Mouse (Mus musculus) granulocyte monocyte progenitor cell, adult 5-6 weeks (primary cell): Measurements from ENCODE around the gene Ufl1. TPM values are rescaled to one million over a fixed set of nuclear protein-coding genes. Genes with fewer than 3 reads are reported as not detected.
"Not testable (repeated sequence)": the region's sequence is repeated elsewhere in the genome, so short reads cannot be mapped to it uniquely, and the experiment has no call there.

ENCODE experiments used
- ATAC-seq: replicated peaks from 2 replicates; pipeline ENCODE4 v1.8.0; 2016; ENCODE audit warnings: mild to moderate bottlenecking, moderate TSS enrichment, inconsistent platforms; ENCODE audit not compliant: poor library complexity, severe bottlenecking
- total RNA-seq, 2 experiments: library from RNA; stranded (forward) in 1 of 2; stranded (reverse) in 1 of 2; fragments of 200-712, 200-1000 nt in 1 of 2; fragments of >200 nt in 1 of 2; fragmentation: Nextera tagmentation in 1 of 2; gene quantifications; 2 replicates each; pipeline ENCODE4 v1.2.3; 2014 to 2017

The Ufl1 gene
- total RNA-seq (2014; fragmentation: Nextera tagmentation) (20.1 and 24.0 TPM in 2 replicates), total RNA-seq (2017) (31.6 and 32.1 TPM in 2 replicates)

DNA sequence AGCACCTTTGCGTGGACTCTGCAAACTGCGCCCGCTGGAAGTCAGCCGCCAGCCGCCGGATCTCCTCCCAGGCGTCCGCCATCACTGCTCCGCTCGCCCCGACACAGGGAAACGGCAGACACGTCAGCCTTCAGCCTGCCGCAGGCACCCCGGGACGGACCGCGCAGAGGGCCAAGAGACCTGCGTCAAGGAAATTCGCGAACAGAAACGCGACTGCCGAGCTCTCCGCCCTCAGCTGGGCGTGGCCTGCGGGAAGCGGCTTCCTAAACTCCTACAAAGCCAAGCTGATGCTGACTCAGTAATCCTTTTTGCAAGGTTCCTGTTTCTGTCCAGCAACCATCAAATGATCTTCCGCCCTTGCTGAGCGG lies at the start of gene Ufl1:
Ufl1 (minus strand) TSS at position 151 of the 368 bp plus-strand sequence.
- ATAC-seq: peak; percentile 98

DNA sequence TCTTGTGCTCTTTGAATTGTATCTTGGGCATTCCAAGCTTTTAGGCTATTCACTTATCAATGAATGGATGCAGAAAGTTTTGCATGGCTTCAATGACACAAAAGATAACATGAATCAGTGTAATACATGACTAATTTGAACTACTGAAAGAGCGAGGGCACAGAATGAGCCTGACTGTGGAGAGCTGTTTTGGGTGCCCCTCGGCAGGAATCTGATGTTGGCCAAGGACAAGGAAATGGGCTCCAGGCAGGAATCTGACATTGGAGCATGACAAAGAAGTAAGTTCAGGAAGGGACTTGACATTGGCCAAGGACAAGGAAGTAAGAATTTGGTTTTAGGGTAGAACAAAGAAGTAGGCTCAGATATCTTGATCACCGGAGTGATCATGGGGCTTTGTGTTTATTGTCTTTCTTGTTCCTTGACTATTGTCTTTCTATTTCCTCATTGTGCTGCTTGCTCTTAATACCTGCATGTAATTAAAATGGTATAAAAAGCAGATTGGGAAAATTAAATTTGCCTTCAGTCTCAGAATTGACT lies 44.1 kb upstream of the Ufl1 start:
- ATAC-seq: no peak

DNA sequence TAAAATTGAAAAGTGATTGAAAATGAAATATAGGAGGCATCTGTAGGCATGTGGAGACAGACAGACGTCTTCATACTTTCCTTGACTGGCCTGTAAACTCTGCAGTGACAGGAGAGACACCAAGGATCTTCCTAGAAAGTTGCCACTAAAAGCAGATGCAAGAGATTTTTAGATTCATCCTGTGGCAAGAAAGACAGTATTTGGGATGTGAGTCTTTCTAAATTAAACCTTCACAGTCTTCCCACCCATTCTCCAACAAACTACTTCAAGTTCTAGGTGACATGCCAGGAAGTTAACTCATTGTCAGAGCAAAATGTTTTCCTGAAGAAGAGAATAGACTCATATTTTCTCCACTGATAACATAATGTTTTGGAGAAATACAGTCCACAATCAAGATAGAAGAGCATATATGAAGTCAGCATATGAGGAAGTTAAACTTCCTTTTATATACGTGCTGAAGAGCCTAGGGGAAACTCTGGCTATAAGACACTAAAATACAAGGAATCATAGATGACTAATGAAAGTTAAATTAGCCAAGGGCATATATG lies 41.1 kb upstream of the Ufl1 start:
- no peak for ATAC-seq

DNA sequence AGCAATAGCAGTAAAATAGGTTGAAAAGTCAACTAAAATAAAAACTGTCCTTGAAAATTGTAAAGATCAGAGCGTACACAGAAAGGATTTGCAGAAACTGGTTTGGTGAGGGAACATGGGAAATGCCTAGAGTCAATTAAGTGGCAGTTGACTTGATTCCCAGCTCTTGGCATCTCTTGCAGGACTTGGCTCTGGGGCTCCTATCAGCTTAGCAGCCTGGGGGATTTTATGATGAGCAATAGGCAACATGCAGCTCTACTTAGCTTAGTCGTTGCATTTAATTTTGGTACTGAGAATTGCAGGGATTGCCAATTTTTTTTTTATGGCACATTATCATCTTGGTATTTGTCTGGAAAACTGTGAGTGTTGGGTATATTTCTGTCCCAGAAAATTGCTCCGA lies 32.1 kb upstream of the Ufl1 start:
- ATAC-seq: no peak

DNA sequence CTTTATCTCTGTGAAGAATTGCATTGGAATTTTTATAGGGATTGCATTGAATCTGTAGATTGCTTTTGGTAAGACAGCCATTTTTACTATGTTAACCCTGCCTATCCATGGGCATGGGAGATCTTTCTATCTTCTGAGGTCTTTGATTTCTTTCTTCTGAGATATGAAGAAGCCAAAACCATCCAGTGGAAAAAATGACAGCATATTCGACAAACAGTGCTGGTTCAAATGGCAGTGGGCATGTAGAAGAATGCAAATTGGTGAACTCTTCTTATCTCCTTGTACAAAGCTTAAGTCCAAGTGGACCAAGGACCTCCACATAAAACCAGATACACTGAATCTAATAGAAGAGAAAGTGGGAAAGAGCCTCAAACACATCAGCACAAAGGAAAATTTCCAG lies 3.4 kb upstream of the Ufl1 start:
- ATAC-seq: not testable (repeated sequence)

DNA sequence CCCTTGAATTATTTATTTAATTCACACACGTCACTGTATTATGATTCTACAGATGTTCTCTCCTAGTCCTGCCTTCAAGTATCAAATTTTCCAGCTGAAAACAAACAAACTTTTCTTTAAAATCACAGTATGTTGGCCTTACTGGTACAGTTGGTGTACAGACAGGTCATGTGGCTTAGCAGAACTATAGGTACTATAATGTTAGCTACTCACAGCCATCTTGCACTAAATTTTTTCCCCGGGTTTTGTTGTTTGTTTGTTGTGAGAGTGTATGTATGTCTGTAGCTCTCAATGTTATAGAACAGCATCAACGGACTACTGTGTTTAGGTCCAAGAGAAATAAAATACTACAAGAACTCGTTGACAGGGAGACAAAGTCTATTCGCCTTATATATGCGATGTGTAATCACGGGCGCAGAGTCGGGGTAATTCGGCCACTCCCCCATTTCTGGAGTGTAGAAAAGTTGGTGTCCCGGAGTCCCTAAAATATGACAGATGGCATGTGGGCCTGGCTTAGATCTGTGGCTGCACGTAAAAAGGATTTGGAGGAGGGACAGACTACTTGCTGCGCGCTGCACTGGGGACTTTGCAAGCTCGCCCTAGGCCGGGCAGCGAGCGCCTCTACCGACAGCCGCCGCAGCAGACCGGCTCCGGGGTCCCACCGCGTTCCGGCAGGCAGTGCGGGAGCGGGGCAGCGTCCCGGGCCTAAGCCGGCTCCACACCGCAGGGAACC lies 517 bp downstream of the Ufl1 start:
- peak; percentile 71; the same call in 1 of the 2 replicates for ATAC-seq

DNA sequence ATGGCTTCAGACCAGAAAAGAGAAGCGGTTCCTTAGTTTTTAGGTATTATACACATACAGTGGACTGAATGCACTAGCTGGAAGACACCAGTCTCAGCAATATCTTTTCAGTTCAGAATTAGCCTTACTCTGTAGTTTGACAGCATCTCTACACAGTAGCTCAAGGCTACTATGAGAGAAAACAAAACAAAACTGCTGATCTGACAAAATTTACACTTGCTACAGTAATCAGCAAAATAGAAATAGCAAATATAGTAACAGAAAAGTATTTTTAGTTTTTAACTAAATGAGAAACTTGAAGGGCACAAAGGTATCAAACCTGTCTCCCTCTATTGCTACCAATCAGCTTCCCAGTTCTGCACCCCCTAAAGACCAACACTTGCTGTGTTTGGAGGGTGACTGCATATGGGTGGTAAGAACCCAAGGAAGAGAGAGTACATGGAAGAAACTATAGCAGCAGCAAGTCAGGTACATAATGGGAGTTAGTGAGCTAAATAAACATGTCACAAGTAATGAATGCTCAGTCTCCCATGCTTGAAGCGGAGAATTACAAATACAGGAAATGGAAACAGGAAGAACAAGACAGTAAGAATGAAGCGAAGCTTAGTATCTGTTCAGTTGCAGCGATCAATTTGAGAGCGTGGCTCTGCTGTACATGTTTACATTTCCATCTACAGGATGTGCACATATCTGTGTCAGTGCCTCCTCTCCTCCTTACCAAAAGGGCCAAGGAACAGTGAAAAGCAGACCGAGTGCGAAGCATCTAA lies 8.6 kb downstream of the Ufl1 start:
- ATAC-seq: peak; percentile 48

DNA sequence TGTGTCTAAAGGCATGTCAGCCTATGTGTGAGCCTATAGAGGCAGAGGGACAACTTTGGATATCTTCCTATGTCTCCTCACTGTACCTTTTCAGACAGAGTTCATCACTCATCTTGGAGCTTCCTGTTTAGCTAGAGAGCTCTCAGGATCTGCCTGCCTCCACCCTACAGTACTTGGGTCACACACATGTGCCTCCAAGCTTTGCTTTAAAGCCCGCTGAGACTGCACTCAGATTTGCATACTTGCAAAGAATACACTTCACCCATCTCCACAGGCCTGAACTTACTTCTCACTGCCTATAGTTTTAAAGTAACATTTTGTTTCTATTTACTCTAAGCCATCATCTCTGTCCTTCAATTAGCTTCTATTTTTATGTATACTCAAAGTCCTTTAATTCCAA lies 9.7 kb downstream of the Ufl1 start:
- no peak for ATAC-seq

DNA sequence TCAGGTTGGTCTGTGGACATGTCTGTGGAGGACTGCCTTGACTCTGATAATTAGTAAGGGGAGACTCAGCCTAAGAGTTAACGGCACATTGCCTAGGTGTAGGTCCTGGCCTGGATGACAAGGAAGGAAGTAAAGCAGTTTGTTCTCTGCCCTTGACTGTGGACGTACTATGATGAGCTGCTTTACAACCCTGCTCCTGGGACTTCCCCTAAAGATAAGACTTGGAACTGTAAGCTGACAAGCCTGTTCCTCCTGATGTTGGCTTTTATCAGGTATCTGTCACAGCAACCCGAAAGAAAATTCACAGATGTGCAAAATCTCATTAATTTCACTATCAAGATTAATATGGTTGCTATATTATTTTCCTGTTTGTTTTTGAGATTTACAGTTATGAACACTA lies 14.5 kb downstream of the Ufl1 start:
- ATAC-seq: no peak

DNA sequence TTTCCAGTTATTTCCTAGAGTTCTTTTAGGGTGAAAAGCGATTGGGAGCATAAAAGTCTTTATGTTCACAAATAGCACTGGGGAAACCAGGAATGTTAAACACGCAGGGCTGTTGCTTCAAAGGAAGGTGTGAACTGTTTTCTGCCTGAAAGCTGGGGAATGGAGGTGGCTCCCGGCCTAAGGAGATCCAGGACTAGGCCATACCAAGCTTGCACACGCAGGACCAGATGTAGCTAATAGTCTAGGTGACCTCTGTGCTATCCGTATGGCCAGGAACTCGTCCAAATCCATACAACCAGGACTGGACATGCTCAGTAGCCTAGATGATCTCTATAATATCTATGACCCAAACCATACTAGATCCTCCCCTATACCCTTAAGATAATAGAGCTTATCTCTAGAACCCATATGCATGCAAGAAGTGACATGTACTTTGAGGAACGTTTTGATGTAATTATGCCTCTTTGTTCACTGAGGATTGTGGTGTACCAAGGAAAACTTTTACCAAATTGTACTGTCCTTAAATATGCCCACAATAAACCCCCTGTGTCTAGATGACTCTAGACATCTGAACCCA lies 23.7 kb downstream of the Ufl1 start:
- ATAC-seq: no peak

DNA sequence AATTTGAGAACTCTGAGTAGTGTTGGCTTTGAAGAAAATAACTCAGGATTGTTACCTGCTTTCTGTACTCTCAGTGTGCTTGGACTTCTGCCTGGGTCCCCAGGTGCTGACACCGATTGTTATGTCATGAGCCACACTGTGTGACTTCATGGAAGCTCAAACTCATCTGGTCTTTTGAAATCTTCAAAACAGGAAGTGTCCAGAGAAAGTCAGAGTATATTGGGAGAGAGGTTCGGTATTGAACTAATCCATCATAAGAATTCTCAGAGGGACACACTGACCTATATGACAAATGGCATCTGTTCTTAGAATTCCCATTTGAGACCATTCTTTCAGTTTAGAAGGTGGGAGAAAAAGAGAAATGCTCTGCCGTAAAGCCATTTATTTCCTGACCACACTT lies 38.8 kb downstream of the Ufl1 start, which contains the start of gene Fhl5:
Fhl5 (minus strand) TSS at position 101 of the 400 bp plus-strand sequence.
- no peak for ATAC-seq

DNA sequence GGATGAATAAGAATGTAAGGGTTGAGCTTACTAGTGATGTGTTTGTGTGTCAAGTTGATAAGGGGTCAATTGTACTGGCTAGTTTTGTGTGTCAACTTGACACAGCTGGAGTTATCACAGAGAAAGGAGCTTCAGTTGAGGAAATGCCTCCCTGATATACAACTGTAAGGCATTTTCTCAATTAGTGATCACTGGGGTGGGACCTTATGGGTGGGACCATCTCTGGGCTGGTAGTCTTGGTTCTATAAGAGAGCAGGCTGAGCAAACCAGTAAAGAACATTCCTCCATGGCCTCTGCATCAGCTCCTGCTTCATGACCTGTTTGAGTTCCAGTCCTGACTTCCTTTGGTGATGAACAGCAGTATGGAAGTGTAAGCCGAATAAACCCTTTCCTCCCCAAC lies 46.0 kb downstream of the Ufl1 start:
- ATAC-seq: not testable (repeated sequence)

DNA sequence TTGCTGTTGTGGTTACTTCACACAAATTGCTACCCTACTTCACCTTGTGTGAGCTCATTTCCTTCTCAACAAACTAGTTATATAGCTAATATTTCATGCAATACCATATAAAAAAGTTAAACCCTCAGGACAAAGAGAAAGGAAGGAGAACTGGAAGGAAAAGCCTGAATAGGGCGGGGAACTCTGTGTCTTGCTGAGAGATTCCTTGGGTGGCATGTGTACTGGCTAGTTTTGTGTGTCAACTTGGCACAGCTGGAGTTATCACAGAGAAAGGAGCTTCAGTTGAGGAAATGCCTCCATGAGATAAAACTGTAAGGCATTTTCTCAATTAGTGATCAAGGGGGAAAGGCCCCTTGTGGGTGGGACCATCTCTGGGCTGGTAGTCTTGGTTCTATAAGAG lies 47.9 kb downstream of the Ufl1 start:
- not testable (repeated sequence) for ATAC-seq

DNA sequence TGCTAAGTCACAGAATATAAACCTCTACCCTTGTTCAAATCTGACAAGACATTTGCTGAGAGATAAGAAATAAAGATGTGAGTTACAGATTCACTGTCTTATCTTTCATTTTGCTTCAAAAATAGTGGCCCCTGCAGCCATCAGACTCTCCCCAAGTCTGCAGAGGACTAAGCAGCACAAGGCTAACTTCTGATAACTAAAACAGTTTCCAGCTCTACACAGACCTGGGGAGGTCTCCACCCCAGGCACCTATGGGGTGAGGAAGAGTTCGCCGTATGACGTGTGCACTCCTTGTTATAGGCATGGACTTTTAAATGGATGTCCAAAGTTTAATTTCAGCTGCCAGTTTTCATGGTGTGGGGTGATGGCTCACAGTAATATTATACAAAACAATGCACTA lies 49.1 kb downstream of the Ufl1 start:
- ATAC-seq: no peak

DNA sequence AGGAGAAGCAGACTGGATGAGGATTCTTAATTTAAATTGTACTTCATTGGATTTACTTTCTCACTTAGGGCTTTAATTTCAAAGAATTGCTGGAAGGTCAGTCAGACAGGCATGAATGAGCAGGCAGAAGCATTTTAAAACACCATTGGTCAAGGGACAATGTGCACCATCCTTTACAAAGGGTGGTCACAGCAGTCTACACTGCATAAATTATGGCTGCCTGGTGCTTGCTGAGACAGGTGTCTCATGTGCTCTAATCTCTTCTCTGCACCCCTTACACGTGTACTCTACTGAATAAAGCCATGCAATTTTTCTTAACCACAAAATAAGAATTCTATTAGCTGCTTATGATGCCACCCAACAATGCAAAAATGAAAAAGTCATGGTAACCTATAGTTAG lies 54.1 kb downstream of the Ufl1 start:
- no peak for ATAC-seq

DNA sequence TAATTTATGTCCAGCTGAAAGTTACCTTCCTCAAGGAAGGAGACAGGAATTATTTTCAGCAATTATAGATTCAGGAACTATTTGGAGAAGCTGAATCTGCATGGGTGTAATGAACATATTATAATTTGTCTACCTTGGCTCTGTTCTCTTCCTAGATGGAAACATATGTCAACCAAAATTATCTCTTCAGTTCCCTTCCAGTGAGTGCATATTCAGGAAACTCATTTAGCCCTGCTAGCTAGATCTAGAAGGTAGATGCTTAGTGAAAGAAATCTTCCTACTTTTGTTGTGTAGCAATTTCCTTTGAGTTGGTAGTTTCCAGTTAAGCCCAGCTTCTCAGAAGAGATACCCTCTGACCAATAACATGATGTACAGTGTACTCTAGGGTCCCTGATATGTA lies 59.7 kb downstream of the Ufl1 start:
- ATAC-seq: no peak

DNA sequence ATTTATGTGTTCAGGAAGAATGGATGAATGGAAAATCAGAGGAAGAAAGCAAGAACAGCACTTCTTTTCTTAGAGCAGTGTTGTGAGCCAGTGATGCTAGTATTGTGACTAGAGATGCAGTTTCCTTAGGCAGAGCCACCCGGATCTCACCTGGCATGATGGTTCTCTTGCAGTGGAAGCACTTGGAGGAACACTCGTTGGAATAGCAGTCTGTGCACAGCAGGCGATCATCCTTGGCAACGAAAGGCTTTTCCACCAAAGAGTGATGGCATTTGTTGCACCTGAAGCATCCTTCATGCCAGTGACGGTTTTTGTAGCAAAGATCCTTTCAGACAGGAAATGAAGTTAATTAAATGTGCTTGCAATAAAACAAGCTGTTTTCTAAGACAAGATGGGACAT lies 68.2 kb downstream of the Ufl1 start:
- ATAC-seq: no peak

DNA sequence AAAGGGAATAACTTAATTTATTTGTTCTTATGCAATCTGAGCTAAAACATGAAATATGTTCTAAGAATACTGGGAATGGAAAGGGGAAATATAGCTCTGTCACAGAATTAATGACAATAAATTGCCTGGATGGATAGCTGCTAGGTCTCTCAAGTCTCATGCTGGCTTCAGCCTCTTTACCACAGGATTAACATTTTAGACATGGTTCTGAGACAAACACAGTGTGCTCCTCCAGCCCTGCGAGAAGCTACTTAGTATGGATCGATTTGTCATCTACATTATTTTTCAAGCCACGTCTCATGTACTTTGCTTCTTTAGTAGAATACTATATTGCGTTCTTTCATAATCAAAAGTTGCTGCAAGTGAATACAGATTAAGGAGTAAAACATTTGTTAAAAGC lies 75.5 kb downstream of the Ufl1 start:
- ATAC-seq: no peak
